ENCODE assay signal across 8 mouse cellular contexts in the genomic region with DNA sequence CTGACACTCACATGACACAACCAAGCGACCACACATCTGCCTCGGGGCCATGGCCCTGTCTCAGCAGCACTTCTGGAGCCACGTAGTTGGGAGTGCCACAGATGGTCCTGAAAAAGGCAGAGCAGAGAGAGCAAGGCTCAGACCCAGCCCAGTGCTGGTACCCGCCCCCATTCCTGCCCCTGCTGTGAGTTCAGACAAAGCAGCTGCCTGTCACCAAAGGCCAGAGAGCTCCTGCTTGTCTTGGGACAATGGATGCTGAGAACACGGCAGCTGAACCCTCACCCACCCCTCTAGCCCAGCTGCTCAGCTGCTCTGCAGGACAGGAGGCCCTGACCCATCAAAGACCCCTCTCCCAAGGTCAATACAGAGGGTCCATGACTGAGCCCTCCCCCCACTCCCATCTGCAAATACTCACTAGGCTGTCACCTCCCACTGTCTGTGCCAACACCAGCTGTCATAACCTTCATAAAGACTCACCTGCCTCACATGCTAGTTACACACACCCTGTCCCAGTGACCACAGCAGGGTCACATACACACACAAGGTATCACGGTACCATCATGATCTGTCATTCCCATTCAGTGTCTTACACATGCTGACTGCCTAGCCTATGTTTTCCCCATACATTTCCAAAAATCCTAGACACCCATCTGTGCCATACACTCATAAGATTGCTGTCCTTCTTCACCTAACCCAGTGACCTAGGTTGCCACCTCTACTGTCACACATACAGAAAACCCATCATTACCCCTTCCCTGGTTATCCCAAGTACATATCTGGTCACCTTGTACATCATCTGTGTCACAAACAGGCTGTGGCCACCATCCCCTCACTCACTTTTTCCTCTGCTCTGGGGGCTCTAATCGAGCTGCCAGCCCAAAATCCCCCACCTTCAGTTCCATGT. TPM values are rescaled to one million over a fixed set of nuclear protein-coding genes. Genes with fewer than 3 reads are reported as not detected.
A peak's percentile ranks its signal among the peaks of the same experiment; 100 is the strongest.
DNase-seq lines count a peak whose midpoint lies in the region; ATAC-seq and TF ChIP-seq lines count a peak whose summit lies in the region.

No protein-coding gene starts in this region.

- peaks cover 14% of the 10 kb centered on the region for H3K27me3 ChIP-seq in embryonic facial prominence, embryonic 11.5 days (ENCODE audit: control insufficient read depth, insufficient read depth, low read length)
- peaks cover 22% of the 10 kb centered on the region for H3K27me3 ChIP-seq in limb, embryonic 13.5 days

- H3K9me3 ChIP-seq in embryonic facial prominence, embryonic 11.5 days (replicated peaks; ENCODE audit: control insufficient read depth, low read length), result no peaks in the 10 kb centered on the region
- H3K9me3 ChIP-seq in limb, embryonic 13.5 days, result no peaks in the 10 kb centered on the region

- H3K4me1 ChIP-seq in embryonic facial prominence, embryonic 11.5 days (ENCODE audit: control insufficient read depth, insufficient read depth, low read length), result peaks cover 9% of the 10 kb centered on the region; the same call in 1 of the 2 replicates
- H3K4me1 ChIP-seq in limb, embryonic 13.5 days, result peaks cover 21% of the 10 kb centered on the region

- intact Hi-C loops in left cerebral cortex, adult 2 months (cut with DNase I), result loop anchor here (5.0 kb wide), 1 partner anchor 310 kb away; a partner anchor contains a TSS

- peak overlapping the region; percentile 99 for H3K4me2 ChIP-seq in embryonic facial prominence, embryonic 11.5 days (ENCODE audit: low read depth, low read length)
- peak overlapping the region; percentile 95 for H3K4me2 ChIP-seq in limb, embryonic 13.5 days (replicated peaks)

- no peak for TF ChIP-seq CTCF in left cerebral cortex, adult 2 months (IDR thresholded peaks at IDR 0.05)

- H3K36me3 ChIP-seq in embryonic facial prominence, embryonic 11.5 days (replicated peaks; ENCODE audit: control insufficient read depth, insufficient read depth, low read depth, low read length), result no peaks in the 10 kb centered on the region; the same call in 1 of the 2 replicates
- H3K36me3 ChIP-seq in limb, embryonic 13.5 days, result peaks cover 18% of the 10 kb centered on the region

- H3K4me3 ChIP-seq in left cerebral cortex, adult 2 months, result peak overlapping the region; percentile 73
- H3K4me3 ChIP-seq in embryonic facial prominence, embryonic 11.5 days (ENCODE audit: low read depth, low read length), result peak overlapping the region; percentile 81
- peak overlapping the region; percentile 82 for H3K4me3 ChIP-seq in limb, embryonic 13.5 days

- no peak for DNase-seq in left cerebral cortex, adult 2 months (ENCODE audit: extremely low spot score in 1 of 2, low spot score in 2 of 2)
- DNase-seq in left cerebral cortex, adult 9 months (ENCODE audit: low spot score in 2 of 2), result no peak
- DNase-seq in embryonic facial prominence, embryonic 11.5 days (ENCODE audit: low spot score), result peak; percentile 52
- DNase-seq in retina, postnatal 1 day, result peak; percentile 91
- no peak for DNase-seq in thymus, postnatal 0 days (ENCODE audit: low spot score)
- no peak for DNase-seq in ovary, postnatal 36 days (ENCODE audit: low spot score)
- DNase-seq in urinary bladder, postnatal 25 days (ENCODE audit: low spot score), result no peak

- H3K9ac ChIP-seq in embryonic facial prominence, embryonic 11.5 days (replicated peaks; ENCODE audit: low read length), result no peak overlapping the region; the same call in 1 of the 2 replicates
- peak overlapping the region; percentile 31; the same call in 1 of the 2 replicates for H3K9ac ChIP-seq in limb, embryonic 13.5 days

- ATAC-seq in embryonic facial prominence, embryonic 11.5 days (replicated peaks; ENCODE audit: insufficient number of reproducible peaks, low FRiP score, low TSS enrichment, low read depth), result peak; percentile 56
- peak; percentile 12; the same call in 1 of the 2 replicates for ATAC-seq in limb, embryonic 13.5 days (ENCODE audit: low FRiP score, low read depth)

- WGBS in embryonic facial prominence, embryonic 11.5 days, result 17% methylated on average over 7 of the region's 7 CpGs
- WGBS in limb, embryonic 13.5 days, result 26% methylated on average over 7 of the region's 7 CpGs

- peak overlapping the region; percentile 45; the same call in 1 of the 2 replicates for H3K27ac ChIP-seq in left cerebral cortex, adult 2 months
- no peak overlapping the region for H3K27ac ChIP-seq in embryonic facial prominence, embryonic 11.5 days (replicated peaks; ENCODE audit: low read depth, low read length)
- H3K27ac ChIP-seq in limb, embryonic 13.5 days, result no peak overlapping the region

RNA-seq across cellular contexts. Expression of a gene that starts 1.6 kb away (rescaled TPM):
- total RNA-seq in left cerebral cortex, adult 2 months (2021), result 10 to 100 TPM; 13.7 to 19.6 TPM
- 4.9 and 7.2 TPM in 2 replicates for polyA plus RNA-seq in embryonic facial prominence, embryonic 11.5 days (2014; fragmentation: Nextera tagmentation; extraction: Ambion mirVana)
- polyA plus RNA-seq in limb, embryonic 13.5 days (2015; fragmentation: Nextera tagmentation; extraction: Ambion mirVana), result 3.1 and 3.5 TPM in 2 replicates
- 3.4 and 4.1 TPM in 2 replicates for polyA plus RNA-seq in thymus, postnatal 0 days (2015; fragmentation: Nextera tagmentation; extraction: Ambion mirVana)

RNA-seq across cellular contexts. Expression of a gene that starts 5.5 kb away (rescaled TPM):
- total RNA-seq in left cerebral cortex, adult 2 months (2021), result not detected
- polyA plus RNA-seq in embryonic facial prominence, embryonic 11.5 days (2014; fragmentation: Nextera tagmentation; extraction: Ambion mirVana), result not detected in 2 replicates
- polyA plus RNA-seq in limb, embryonic 13.5 days (2015; fragmentation: Nextera tagmentation; extraction: Ambion mirVana), result not detected in 2 replicates
- polyA plus RNA-seq in thymus, postnatal 0 days (2015; fragmentation: Nextera tagmentation; extraction: Ambion mirVana), result 1.0 and 1.8 TPM in 2 replicates

RNA-seq across cellular contexts. Expression of a gene that starts 6.6 kb away (rescaled TPM):
- 10 to 100 TPM; 11.5 to 13.2 TPM for total RNA-seq in left cerebral cortex, adult 2 months (2021)
- 1.8 and 2.8 TPM in 2 replicates for polyA plus RNA-seq in embryonic facial prominence, embryonic 11.5 days (2014; fragmentation: Nextera tagmentation; extraction: Ambion mirVana)
- polyA plus RNA-seq in limb, embryonic 13.5 days (2015; fragmentation: Nextera tagmentation; extraction: Ambion mirVana), result 5.1 and 5.2 TPM in 2 replicates
- polyA plus RNA-seq in thymus, postnatal 0 days (2015; fragmentation: Nextera tagmentation; extraction: Ambion mirVana), result 15.7 and 19.2 TPM in 2 replicates

RNA-seq across cellular contexts. Expression of a gene that starts 23.9 kb away (rescaled TPM):
- total RNA-seq in left cerebral cortex, adult 2 months (2021), result 100 to 1,000 TPM; 512 to 526 TPM
- 963 and 976 TPM in 2 replicates for polyA plus RNA-seq in embryonic facial prominence, embryonic 11.5 days (2014; fragmentation: Nextera tagmentation; extraction: Ambion mirVana)
- 885 and 930 TPM in 2 replicates for polyA plus RNA-seq in limb, embryonic 13.5 days (2015; fragmentation: Nextera tagmentation; extraction: Ambion mirVana)
- polyA plus RNA-seq in thymus, postnatal 0 days (2015; fragmentation: Nextera tagmentation; extraction: Ambion mirVana), result 1,163 and 1,165 TPM in 2 replicates

RNA-seq across cellular contexts. Expression of a gene that starts 36.3 kb away (rescaled TPM):
- 1 to 10 TPM; 1.7 to 3.5 TPM for total RNA-seq in left cerebral cortex, adult 2 months (2021)
- polyA plus RNA-seq in embryonic facial prominence, embryonic 11.5 days (2014; fragmentation: Nextera tagmentation; extraction: Ambion mirVana), result 2.7 and 5.6 TPM in 2 replicates
- polyA plus RNA-seq in limb, embryonic 13.5 days (2015; fragmentation: Nextera tagmentation; extraction: Ambion mirVana), result 7.9 and 9.4 TPM in 2 replicates
- polyA plus RNA-seq in thymus, postnatal 0 days (2015; fragmentation: Nextera tagmentation; extraction: Ambion mirVana), result 0.39 and 0.44 TPM in 2 replicates

Comparison
In these comparisons a context has a peak if more than half of its experiments do, and no peak if none do; other contexts are left out.
1. DNase-seq: peak in embryonic facial prominence, embryonic 11.5 days (single experiment) and retina, postnatal 1 day (single experiment); none in left cerebral cortex, adult 2 months (0 of 2), left cerebral cortex, adult 9 months (0 of 2), thymus, postnatal 0 days (single experiment), ovary, postnatal 36 days (single experiment) and urinary bladder, postnatal 25 days (single experiment).
2. Peak in every context shown above with its lines, with median percentiles within 50 percentile points of each other: H3K4me3 ChIP-seq.